Mouse (Mus musculus) lung, postnatal 0 days (tissue): ENCODE measurements around the gene Zbtb42.

Source experiments
- CTCF ChIP-seq: IDR thresholded peaks from 2 replicates; pipeline ENCODE4 v1.5.1; 2016; ENCODE audit warnings: antibody characterized with exemption, mild to moderate bottlenecking
- EP300 ChIP-seq: IDR thresholded peaks from 2 replicates; pipeline ENCODE4 v1.6.1; 2016; ENCODE audit warnings: antibody characterized with exemption, mild to moderate bottlenecking, control low read depth

- TF ChIP-seq CTCF (no peak), EP300 (no peak)
These were observed 34.3 kb upstream of the Zbtb42 start, which contains the start of gene Siva1 for GRCm38 (mm10) chr12:112644180-112644854.
